Mouse (Mus musculus) C2C12 (cell line): ENCODE results near the gene Sin3a.

Experiments
- CTCF ChIP-seq: IDR thresholded peaks from one replicate; pipeline ENCODE4 v1.5.1; 2011; ENCODE audit not compliant: control insufficient read depth, insufficient read depth, insufficient read length
- MAX ChIP-seq: IDR thresholded peaks from one replicate; pipeline ENCODE4 v1.6.1; 2011; ENCODE audit warnings: mild to moderate bottlenecking, control low read depth

- TF ChIP-seq CTCF, result no peak
- TF ChIP-seq MAX, result no peak
Measured at GRCm38 (mm10) chr9:57068266-57068665, 3.6 kb upstream of the Sin3a start.
